Mouse (Mus musculus) forebrain, embryonic 13.5 days (tissue): Measurements from ENCODE around the gene Gm10337. TPM values are rescaled to one million over a fixed set of nuclear protein-coding genes. Genes with fewer than 3 reads are reported as not detected.

Source experiments
- ATAC-seq: fragments of 200-750 bp; cut with Nextera tagmentation; 2 replicates; pipeline ENCODE4 v1.8.0; 2017
- H3K27ac ChIP-seq: fragments of 300-500 bp; sonication (generic); 2 replicates; pipeline ENCODE4 v1.5.1; 2015; ENCODE audit warnings: inconsistent platforms, mild to moderate bottlenecking, moderate library complexity
- H3K27me3 ChIP-seq: fragments of 300-500 bp; sonication (generic); 2 replicates; pipeline ENCODE4 v1.6.1; 2015; ENCODE audit warnings: mild to moderate bottlenecking, inconsistent platforms
- H3K36me3 ChIP-seq: fragments of 300-500 bp; sonication (generic); 2 replicates; pipeline ENCODE4 v1.6.1; 2015; ENCODE audit warnings: mild to moderate bottlenecking, inconsistent platforms; ENCODE audit not compliant: poor library complexity, severe bottlenecking
- H3K4me1 ChIP-seq: fragments of 300-500 bp; sonication (generic); 2 replicates; pipeline ENCODE4 v1.6.1; 2015; ENCODE audit warnings: inconsistent platforms
- H3K4me2 ChIP-seq: fragments of 300-500 bp; sonication (generic); 2 replicates; pipeline ENCODE4 v1.6.1; 2015; ENCODE audit warnings: inconsistent platforms, mild to moderate bottlenecking, moderate library complexity
- H3K4me3 ChIP-seq: fragments of 300-500 bp; sonication (generic); 2 replicates; pipeline ENCODE4 v1.5.1; 2015; ENCODE audit warnings: mild to moderate bottlenecking, inconsistent platforms
- H3K9ac ChIP-seq: fragments of 300-500 bp; sonication (generic); 2 replicates; pipeline ENCODE4 v1.6.1; 2015; ENCODE audit warnings: mild to moderate bottlenecking, inconsistent platforms
- H3K9me3 ChIP-seq: fragments of 300-500 bp; sonication (generic); replicated peaks from 2 replicates; pipeline ENCODE4 v1.6.1; 2016; ENCODE audit warnings: inconsistent platforms
- WGBS: fragments of 180-500 bp; shearing (Covaris S2); methylation state at CpG from one replicate; pipeline ENCODE4 v1.1.7; 2015; 5-methylcytosine and 5-hydroxymethylcytosine counted together
- polyA plus RNA-seq: library from polyadenylated mRNA; unstranded; fragments of >200 nt; fragmentation: Nextera tagmentation; extraction: Ambion mirVana; gene quantifications from 2 replicates; pipeline ENCODE4 v1.2.1, GENCODE M21; 2015

Gm10337 gene
- polyA plus RNA-seq, 1 experiment from 2014 or later, result 13.4 TPM

- H3K9me3 ChIP-seq, result no peaks in the 10 kb centered on the region
- H3K4me1 ChIP-seq, result peaks cover 31% of the 10 kb centered on the region
- H3K4me3 ChIP-seq, result peak overlapping the region; percentile 72
- H3K36me3 ChIP-seq, result peaks cover 35% of the 10 kb centered on the region
- H3K9ac ChIP-seq, result peak overlapping the region; percentile 83
- H3K27me3 ChIP-seq, result no peaks in the 10 kb centered on the region
- H3K27ac ChIP-seq, result peak overlapping the region; percentile 97
- WGBS, result 72% methylated on average over 17 of the region's 17 CpGs
- peak overlapping the region; percentile 81 for H3K4me2 ChIP-seq
- no peak for ATAC-seq
Observed at GRCm38 (mm10) chr15:102519211-102520141, 16.0 kb downstream of the Gm10337 start.

GRCm38 (mm10) chr15:102520416-102520815 is 16.9 kb downstream of the Gm10337 start:
- 94% methylated on average over 4 of the region's 4 CpGs for WGBS
- Histone ChIP-seq H3K36me3 (peaks cover 35% of the 10 kb centered on the region), H3K4me1 (peaks cover 21% of the 10 kb centered on the region), H3K9ac (no peak overlapping the region), H3K9me3 (no peaks in the 10 kb centered on the region), H3K27ac (no peak overlapping the region), H3K27me3 (no peaks in the 10 kb centered on the region), H3K4me2 (no peak overlapping the region), H3K4me3 (no peak overlapping the region)
- ATAC-seq, result no peak

GRCm38 (mm10) chr15:102521480-102521879 is 18.0 kb downstream of the Gm10337 start:
- no peak for ATAC-seq

GRCm38 (mm10) chr15:102524892-102525485 is 21.5 kb downstream of the Gm10337 start, which contains the start of gene Npff:
Gene Npff (minus strand): TSS chr15:102524942.
- peak; percentile 22 for ATAC-seq
- H3K27ac ChIP-seq, result peak within 1 kb of the TSS; percentile 15; the same call in 1 of the 2 replicates
- H3K36me3 ChIP-seq, result peaks cover 61% of the 10 kb centered on the region
- no peak within 1 kb of the TSS for H3K9ac ChIP-seq
- H3K27me3 ChIP-seq, result no peaks in the 10 kb centered on the region
- H3K9me3 ChIP-seq, result no peaks in the 10 kb centered on the region
- H3K4me1 ChIP-seq, result 0 out of 2 replicates have a peak, but pooled peaks cover 3% of the 10 kb centered on the region
- no peak within 1 kb of the TSS for H3K4me3 ChIP-seq
- 3% methylated on average over 3 of the region's 3 CpGs for WGBS
- no peak within 1 kb of the TSS for H3K4me2 ChIP-seq

More at GRCm38 (mm10) chr15:102521480-102521879, 18.0 kb downstream of the Gm10337 start:
- H3K27ac ChIP-seq, result no peak overlapping the region
- H3K27me3 ChIP-seq, result no peaks in the 10 kb centered on the region
- WGBS, result 77% methylated on average over 4 of the region's 4 CpGs
- H3K4me1 ChIP-seq, result peaks cover 12% of the 10 kb centered on the region
- H3K9me3 ChIP-seq, result no peaks in the 10 kb centered on the region
- peaks cover 35% of the 10 kb centered on the region for H3K36me3 ChIP-seq
- H3K4me3 ChIP-seq, result no peak overlapping the region
- H3K4me2 ChIP-seq, result no peak overlapping the region
- H3K9ac ChIP-seq, result no peak overlapping the region

- WGBS, result 89% methylated on average over 6 of the region's 6 CpGs
- Histone ChIP-seq H3K4me1 (no peaks in the 10 kb centered on the region), H3K9ac (no peak overlapping the region), H3K27ac (no peak overlapping the region), H3K27me3 (no peaks in the 10 kb centered on the region), H3K4me3 (no peak overlapping the region), H3K36me3 (peaks cover 63% of the 10 kb centered on the region), H3K9me3 (no peaks in the 10 kb centered on the region), H3K4me2 (no peak overlapping the region)
- ATAC-seq, result no peak
Observed at GRCm38 (mm10) chr15:102526111-102527002, 22.8 kb downstream of the Gm10337 start.

- no peak overlapping the region for H3K4me2 ChIP-seq
- H3K4me3 ChIP-seq, result no peak overlapping the region
- no peaks in the 10 kb centered on the region for H3K9me3 ChIP-seq
- no peak overlapping the region for H3K27ac ChIP-seq
- H3K27me3 ChIP-seq, result no peaks in the 10 kb centered on the region
- peaks cover 60% of the 10 kb centered on the region for H3K36me3 ChIP-seq
- no peak for ATAC-seq
- H3K9ac ChIP-seq, result no peak overlapping the region
- 80% methylated on average over 3 of the region's 3 CpGs for WGBS
- H3K4me1 ChIP-seq, result no peaks in the 10 kb centered on the region
Observed at GRCm38 (mm10) chr15:102527936-102528335, 24.4 kb downstream of the Gm10337 start.

GRCm38 (mm10) chr15:102528396-102528795 is 24.9 kb downstream of the Gm10337 start:
- no peak overlapping the region for H3K27ac ChIP-seq
- H3K9ac ChIP-seq, result no peak overlapping the region
- H3K27me3 ChIP-seq, result no peaks in the 10 kb centered on the region
- no peaks in the 10 kb centered on the region for H3K9me3 ChIP-seq
- no peaks in the 10 kb centered on the region for H3K4me1 ChIP-seq
- WGBS, result 97% methylated on average over 1 of the region's 1 CpGs
- peaks cover 63% of the 10 kb centered on the region for H3K36me3 ChIP-seq
- no peak for ATAC-seq
- H3K4me2 ChIP-seq, result no peak overlapping the region
- H3K4me3 ChIP-seq, result no peak overlapping the region

- Histone ChIP-seq H3K4me3 (no peak overlapping the region), H3K9me3 (no peaks in the 10 kb centered on the region), H3K9ac (no peak overlapping the region), H3K27me3 (no peaks in the 10 kb centered on the region), H3K27ac (no peak overlapping the region), H3K4me1 (no peaks in the 10 kb centered on the region), H3K4me2 (no peak overlapping the region), H3K36me3 (peaks cover 70% of the 10 kb centered on the region)
- WGBS, result 82% methylated on average over 4 of the region's 4 CpGs
- no peak for ATAC-seq
Observed at GRCm38 (mm10) chr15:102530566-102530965, 27.0 kb downstream of the Gm10337 start.

GRCm38 (mm10) chr15:102531586-102531985 is 28.1 kb downstream of the Gm10337 start:
- Histone ChIP-seq H3K4me1 (no peaks in the 10 kb centered on the region), H3K4me3 (no peak overlapping the region), H3K4me2 (no peak overlapping the region), H3K9me3 (no peaks in the 10 kb centered on the region), H3K27ac (no peak overlapping the region), H3K9ac (no peak overlapping the region), H3K27me3 (no peaks in the 10 kb centered on the region), H3K36me3 (peaks cover 74% of the 10 kb centered on the region)
- WGBS, result 94% methylated on average over 4 of the region's 4 CpGs
- ATAC-seq, result no peak

GRCm38 (mm10) chr15:102532106-102532900 is 28.8 kb downstream of the Gm10337 start:
- no peak for ATAC-seq
- Histone ChIP-seq H3K27ac (no peak overlapping the region), H3K4me2 (no peak overlapping the region), H3K4me3 (no peak overlapping the region), H3K27me3 (no peaks in the 10 kb centered on the region), H3K9ac (no peak overlapping the region), H3K36me3 (peaks cover 79% of the 10 kb centered on the region), H3K9me3 (no peaks in the 10 kb centered on the region), H3K4me1 (no peaks in the 10 kb centered on the region)
- 90% methylated on average over 3 of the region's 3 CpGs for WGBS

- Histone ChIP-seq H3K9ac (no peak overlapping the region), H3K9me3 (no peaks in the 10 kb centered on the region), H3K4me2 (no peak overlapping the region), H3K27ac (no peak overlapping the region), H3K4me1 (no peaks in the 10 kb centered on the region), H3K36me3 (peaks cover 72% of the 10 kb centered on the region), H3K27me3 (no peaks in the 10 kb centered on the region), H3K4me3 (no peak overlapping the region)
- 97% methylated on average over 7 of the region's 7 CpGs for WGBS
- ATAC-seq, result no peak
Observed at GRCm38 (mm10) chr15:102533926-102534325, 30.4 kb downstream of the Gm10337 start.
